Mouse (Mus musculus) hindbrain, embryonic 12.5 days (tissue): ENCODE results near the gene Lsm3. TPM values are rescaled to one million over a fixed set of nuclear protein-coding genes. Genes with fewer than 3 reads are reported as not detected.

ENCODE experiments used
- ATAC-seq: fragments of 200-750 bp; cut with Nextera tagmentation; 2 replicates; pipeline ENCODE4 v1.8.0; 2017; ENCODE audit warnings: moderate TSS enrichment; ENCODE audit not compliant: low FRiP score
- H3K27ac ChIP-seq: fragments of 300-500 bp; sonication (generic); 2 replicates; pipeline ENCODE4 v1.5.1; 2016; ENCODE audit warnings: mild to moderate bottlenecking
- H3K27me3 ChIP-seq: fragments of 300-500 bp; sonication (generic); 2 replicates; pipeline ENCODE4 v1.6.1; 2016; ENCODE audit warnings: mild to moderate bottlenecking
- H3K36me3 ChIP-seq: fragments of 300-500 bp; sonication (generic); 2 replicates; pipeline ENCODE4 v1.6.1; 2016; ENCODE audit warnings: mild to moderate bottlenecking
- H3K4me1 ChIP-seq: fragments of 300-500 bp; sonication (generic); 2 replicates; pipeline ENCODE4 v1.6.1; 2016
- H3K4me2 ChIP-seq: fragments of 300-500 bp; sonication (generic); replicated peaks from 2 replicates; pipeline ENCODE4 v1.6.1; 2016; ENCODE audit warnings: mild to moderate bottlenecking
- H3K4me3 ChIP-seq: fragments of 300-500 bp; sonication (generic); 2 replicates; pipeline ENCODE4 v1.5.1; 2016; ENCODE audit warnings: mild to moderate bottlenecking
- H3K9ac ChIP-seq: fragments of 300-500 bp; sonication (generic); 2 replicates; pipeline ENCODE4 v1.6.1; 2016; ENCODE audit warnings: mild to moderate bottlenecking, moderate library complexity
- H3K9me3 ChIP-seq: fragments of 300-500 bp; sonication (generic); replicated peaks from 2 replicates; pipeline ENCODE4 v1.6.1; 2016; ENCODE audit warnings: mild to moderate bottlenecking
- WGBS: fragments of 180-500 bp; shearing (Covaris S2); methylation state at CpG from one replicate; pipeline ENCODE4 v1.1.7; 2016; 5-methylcytosine and 5-hydroxymethylcytosine counted together
- polyA plus RNA-seq: library from polyadenylated mRNA; unstranded; fragments of >200 nt; fragmentation: Nextera tagmentation; extraction: Ambion mirVana; gene quantifications from 2 replicates; pipeline ENCODE4 v1.2.1, GENCODE M21; 2016

The Lsm3 gene
- polyA plus RNA-seq, 1 experiment from 2014 or later, result 194 TPM

GRCm38 (mm10) chr6:91488496-91489212 lies 27.1 kb upstream of the Lsm3 start:
- H3K36me3 ChIP-seq, result peaks cover 93% of the 10 kb centered on the region
- ATAC-seq, result no peak
- 87% methylated on average over 9 of the region's 9 CpGs for WGBS

DNA sequence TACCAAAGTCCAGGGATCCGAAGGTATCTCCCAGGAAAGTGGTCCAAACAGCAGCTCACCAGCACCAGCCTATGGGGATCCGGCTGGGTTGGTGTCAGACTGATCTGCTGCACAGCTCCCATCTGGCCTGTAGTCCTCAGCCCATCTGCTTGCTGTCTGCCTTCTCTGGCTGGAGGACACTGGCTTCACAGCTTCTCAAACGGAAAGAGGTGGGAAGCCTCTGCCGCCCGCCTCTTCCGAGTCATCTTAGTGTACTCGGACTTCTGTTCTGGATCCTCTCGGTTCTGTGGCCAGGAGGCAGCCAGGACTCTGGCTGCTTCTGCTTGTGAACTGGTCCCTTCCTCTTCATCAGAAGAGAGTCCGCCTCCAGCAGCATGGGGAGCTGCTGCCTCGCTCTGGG lies 25.9 kb upstream of the Lsm3 start:
- no peak for ATAC-seq
- Histone ChIP-seq H3K4me2 (no peak overlapping the region), H3K4me1 (no peaks in the 10 kb centered on the region), H3K9me3 (no peaks in the 10 kb centered on the region), H3K4me3 (no peak overlapping the region), H3K27ac (no peak overlapping the region), H3K36me3 (peaks cover 90% of the 10 kb centered on the region), H3K27me3 (no peaks in the 10 kb centered on the region), H3K9ac (no peak overlapping the region)
- 87% methylated on average over 10 of the region's 10 CpGs for WGBS

More at GRCm38 (mm10) chr6:91488496-91489212, 27.1 kb upstream of the Lsm3 start:
- Histone ChIP-seq H3K4me3 (no peak overlapping the region), H3K9me3 (no peaks in the 10 kb centered on the region), H3K27me3 (no peaks in the 10 kb centered on the region), H3K27ac (no peak overlapping the region), H3K4me2 (no peak overlapping the region), H3K9ac (no peak overlapping the region), H3K4me1 (no peaks in the 10 kb centered on the region)

GRCm38 (mm10) chr6:91491004-91491403 lies 24.7 kb upstream of the Lsm3 start:
- Histone ChIP-seq H3K4me1 (no peaks in the 10 kb centered on the region), H3K4me2 (no peak overlapping the region), H3K9me3 (no peaks in the 10 kb centered on the region), H3K4me3 (no peak overlapping the region), H3K36me3 (peaks cover 90% of the 10 kb centered on the region), H3K9ac (no peak overlapping the region), H3K27me3 (no peaks in the 10 kb centered on the region), H3K27ac (no peak overlapping the region)
- ATAC-seq, result no peak
- 65% methylated on average over 6 of the region's 6 CpGs for WGBS

- peaks cover 89% of the 10 kb centered on the region for H3K36me3 ChIP-seq
- H3K4me1 ChIP-seq, result no peaks in the 10 kb centered on the region
- H3K9ac ChIP-seq, result no peak overlapping the region
- no peak overlapping the region for H3K27ac ChIP-seq
- WGBS, result 90% methylated on average over 10 of the region's 10 CpGs
- H3K27me3 ChIP-seq, result no peaks in the 10 kb centered on the region
- no peaks in the 10 kb centered on the region for H3K9me3 ChIP-seq
- no peak for ATAC-seq
- H3K4me3 ChIP-seq, result no peak overlapping the region
- no peak overlapping the region for H3K4me2 ChIP-seq
Observed at GRCm38 (mm10) chr6:91493053-91493452, 22.7 kb upstream of the Lsm3 start.

GRCm38 (mm10) chr6:91494526-91494925 lies 21.2 kb upstream of the Lsm3 start:
- H3K27ac ChIP-seq, result no peak overlapping the region
- no peaks in the 10 kb centered on the region for H3K4me1 ChIP-seq
- peaks cover 92% of the 10 kb centered on the region for H3K36me3 ChIP-seq
- no peaks in the 10 kb centered on the region for H3K27me3 ChIP-seq
- no peak for ATAC-seq
- 87% methylated on average over 8 of the region's 8 CpGs for WGBS
- H3K4me2 ChIP-seq, result no peak overlapping the region
- no peaks in the 10 kb centered on the region for H3K9me3 ChIP-seq
- H3K9ac ChIP-seq, result no peak overlapping the region
- H3K4me3 ChIP-seq, result no peak overlapping the region

- WGBS, result 77% methylated on average over 1 of the region's 1 CpGs
- Histone ChIP-seq H3K9ac (no peak overlapping the region), H3K27me3 (no peaks in the 10 kb centered on the region), H3K9me3 (no peaks in the 10 kb centered on the region), H3K27ac (no peak overlapping the region), H3K36me3 (peaks cover 95% of the 10 kb centered on the region), H3K4me1 (no peaks in the 10 kb centered on the region), H3K4me2 (no peak overlapping the region), H3K4me3 (no peak overlapping the region)
- no peak for ATAC-seq
Observed at GRCm38 (mm10) chr6:91503302-91503701, 12.4 kb upstream of the Lsm3 start.

GRCm38 (mm10) chr6:91506036-91506435 lies 9.7 kb upstream of the Lsm3 start:
- H3K4me3 ChIP-seq, result no peak overlapping the region
- no peaks in the 10 kb centered on the region for H3K9me3 ChIP-seq
- peaks cover 81% of the 10 kb centered on the region for H3K36me3 ChIP-seq
- no peaks in the 10 kb centered on the region for H3K27me3 ChIP-seq
- no peak for ATAC-seq
- no peak overlapping the region for H3K9ac ChIP-seq
- H3K4me1 ChIP-seq, result no peaks in the 10 kb centered on the region
- H3K4me2 ChIP-seq, result no peak overlapping the region
- WGBS, result 91% methylated on average over 5 of the region's 5 CpGs
- no peak overlapping the region for H3K27ac ChIP-seq

DNA sequence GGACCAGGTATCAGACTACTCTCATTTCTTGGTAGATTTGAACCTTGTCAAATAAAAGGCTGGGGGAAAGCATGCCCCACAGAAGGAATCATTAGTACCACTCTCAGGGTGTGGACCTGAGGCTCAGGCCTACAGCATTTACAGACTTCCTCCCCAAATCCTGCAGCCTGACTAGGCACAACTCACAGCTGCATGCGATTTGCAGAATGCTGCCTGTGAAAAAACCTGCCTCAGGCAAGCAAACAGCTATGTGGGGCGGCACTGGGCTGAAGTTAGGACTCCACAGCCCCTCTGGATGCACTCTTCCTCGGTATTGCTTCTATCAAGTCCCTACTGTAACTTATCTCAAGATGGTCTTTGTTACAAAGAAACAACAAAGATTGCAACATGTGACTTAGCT lies 7.7 kb upstream of the Lsm3 start:
- WGBS, result 90% methylated on average over 3 of the region's 3 CpGs
- Histone ChIP-seq H3K4me1 (no peaks in the 10 kb centered on the region), H3K9ac (no peak overlapping the region), H3K36me3 (peaks cover 63% of the 10 kb centered on the region), H3K4me2 (no peak overlapping the region), H3K27me3 (no peaks in the 10 kb centered on the region), H3K9me3 (no peaks in the 10 kb centered on the region), H3K27ac (no peak overlapping the region), H3K4me3 (no peak overlapping the region)
- no peak for ATAC-seq

DNA sequence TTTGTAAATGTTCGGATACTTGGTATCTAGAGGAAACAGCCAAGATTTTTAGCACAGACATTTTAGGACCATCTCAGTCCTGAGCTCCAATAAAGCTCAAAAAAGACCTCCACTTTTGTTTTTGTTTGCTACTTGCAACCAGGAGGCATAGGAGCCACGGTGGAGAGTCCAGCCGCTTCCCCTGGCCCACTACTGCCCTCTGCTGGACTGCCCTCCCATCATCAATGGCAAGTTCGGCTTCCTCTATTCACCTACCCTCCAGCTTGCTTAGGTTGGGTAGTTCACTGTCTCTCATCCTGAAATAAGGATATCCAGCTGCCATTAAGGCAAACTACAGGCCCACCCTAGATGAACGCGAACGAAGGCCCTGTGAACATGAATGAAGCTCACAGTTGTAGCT lies 6.4 kb upstream of the Lsm3 start:
- Histone ChIP-seq H3K4me1 (peaks cover 6% of the 10 kb centered on the region; the same call in 1 of the 2 replicates), H3K4me3 (no peak overlapping the region), H3K4me2 (no peak overlapping the region), H3K27me3 (no peaks in the 10 kb centered on the region), H3K36me3 (peaks cover 50% of the 10 kb centered on the region), H3K27ac (no peak overlapping the region), H3K9me3 (no peaks in the 10 kb centered on the region), H3K9ac (no peak overlapping the region)
- 41% methylated on average over 7 of the region's 7 CpGs for WGBS
- no peak for ATAC-seq

DNA sequence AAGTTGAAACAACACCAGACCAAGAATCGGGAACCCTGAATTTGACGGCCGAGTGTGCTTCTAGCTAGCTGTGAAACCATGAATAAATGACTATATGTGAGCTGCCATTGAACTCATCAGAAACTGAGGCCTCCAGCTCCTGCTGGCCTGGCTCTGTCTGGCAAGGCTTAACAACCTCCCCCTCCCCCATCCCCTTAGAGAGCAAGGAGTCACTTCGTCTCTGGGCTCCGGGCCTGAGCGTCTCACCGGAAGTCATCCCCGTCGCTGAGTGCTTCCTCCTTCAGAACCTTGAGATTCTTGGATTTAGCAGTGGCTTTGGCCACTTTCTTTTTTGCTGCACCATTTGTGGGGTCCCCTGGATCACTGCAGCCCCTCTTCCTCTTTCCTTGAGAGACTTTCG lies 5.5 kb upstream of the Lsm3 start:
- Histone ChIP-seq H3K9ac (no peak overlapping the region), H3K27ac (no peak overlapping the region), H3K9me3 (no peaks in the 10 kb centered on the region), H3K4me3 (no peak overlapping the region), H3K4me2 (no peak overlapping the region), H3K36me3 (peaks cover 41% of the 10 kb centered on the region), H3K27me3 (no peaks in the 10 kb centered on the region), H3K4me1 (peaks cover 14% of the 10 kb centered on the region; the same call in 1 of the 2 replicates)
- WGBS, result 83% methylated on average over 10 of the region's 10 CpGs
- no peak for ATAC-seq

GRCm38 (mm10) chr6:91514135-91514534 lies 1.6 kb upstream of the Lsm3 start:
- H3K27ac ChIP-seq, result no peak overlapping the region
- H3K9me3 ChIP-seq, result no peaks in the 10 kb centered on the region
- H3K27me3 ChIP-seq, result no peaks in the 10 kb centered on the region
- H3K9ac ChIP-seq, result no peak overlapping the region
- peaks cover 19% of the 10 kb centered on the region for H3K36me3 ChIP-seq
- ATAC-seq, result no peak
- no peak overlapping the region for H3K4me3 ChIP-seq
- peaks cover 23% of the 10 kb centered on the region for H3K4me1 ChIP-seq
- H3K4me2 ChIP-seq, result 0 out of 2 replicates have a peak overlapping the region, but pooled peaks have one; percentile 74

DNA sequence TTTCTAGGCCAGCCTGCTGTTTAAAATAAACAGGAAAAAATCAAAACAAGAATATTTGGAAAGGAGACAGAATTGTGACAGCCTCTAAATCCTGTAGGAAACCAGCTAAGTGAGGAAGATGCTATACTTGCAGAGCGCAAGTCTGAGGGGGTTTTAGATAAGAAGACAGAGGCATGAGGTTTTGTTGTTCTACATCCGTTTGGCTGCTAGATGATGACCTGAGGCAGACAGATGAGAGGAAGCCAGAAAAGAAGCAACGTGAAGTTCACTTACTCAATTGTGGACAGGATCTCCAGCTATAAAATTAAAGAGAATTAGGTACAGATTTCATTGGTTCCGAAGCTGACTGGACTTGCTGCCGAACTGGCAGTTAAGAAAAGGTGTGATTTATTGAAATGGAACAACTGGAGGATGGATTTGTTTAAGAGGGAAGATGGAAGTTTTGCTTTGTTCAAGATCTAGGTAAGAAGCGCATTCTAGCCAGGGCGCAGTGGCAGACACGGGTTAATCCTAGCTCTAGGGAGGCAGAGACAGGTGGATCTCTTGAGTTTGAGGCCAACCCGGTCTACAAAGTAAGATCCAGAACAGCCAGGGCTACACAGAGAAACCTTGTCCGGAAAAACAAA lies 878 bp upstream of the Lsm3 start:
- ATAC-seq, result no peak
- Histone ChIP-seq H3K9me3 (no peaks in the 10 kb centered on the region), H3K27ac (peak overlapping the region; percentile 70; the same call in 1 of the 2 replicates), H3K4me2 (peak overlapping the region; percentile 74), H3K4me3 (peak overlapping the region; percentile 79), H3K27me3 (no peaks in the 10 kb centered on the region), H3K4me1 (peaks cover 23% of the 10 kb centered on the region), H3K36me3 (peaks cover 22% of the 10 kb centered on the region), H3K9ac (peak overlapping the region; percentile 72)
- WGBS, result 35% methylated on average over 10 of the region's 10 CpGs
